Mouse (Mus musculus) layer of hippocampus, postnatal 25 days (tissue): ENCODE data around the gene Dnajb7. TPM values are rescaled to one million over a fixed set of nuclear protein-coding genes. Genes with fewer than 3 reads are reported as not detected.

Experiments
- DNase-seq, 2 experiments: peaks; one replicate each; pipeline ENCODE4 v3.0.0; 2022; ENCODE audit warnings: mixed read lengths in 2 of 2, low spot score in 1 of 2; ENCODE audit errors: extremely low spot score in 1 of 2
- total RNA-seq, 2 experiments: library from RNA; stranded (reverse); gene quantifications; 2 replicates each; pipeline ENCODE4 v1.2.3; 2021

Gene Dnajb7
- total RNA-seq, 2 experiments from 2014 or later, result not detected

DNA sequence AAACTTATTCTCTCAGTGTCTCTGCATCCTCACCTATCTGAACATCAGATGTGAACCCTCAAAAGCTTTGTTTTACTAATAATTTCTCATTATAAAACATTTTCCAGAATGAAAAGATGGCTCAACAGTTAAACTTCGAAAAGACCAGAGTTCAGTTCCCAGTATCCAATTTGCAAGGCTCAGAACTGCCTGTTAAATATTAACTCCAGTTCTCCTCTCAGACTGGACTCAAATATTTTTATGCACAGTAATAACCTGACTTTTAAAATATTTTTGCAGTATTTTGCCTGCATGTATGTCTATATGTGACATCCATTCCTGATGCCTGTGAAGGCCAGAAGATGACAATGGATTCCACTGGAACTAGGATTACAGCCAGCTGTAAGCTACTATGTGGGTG lies 39.5 kb downstream of the Dnajb7 start:
- DNase-seq, result no peak

DNA sequence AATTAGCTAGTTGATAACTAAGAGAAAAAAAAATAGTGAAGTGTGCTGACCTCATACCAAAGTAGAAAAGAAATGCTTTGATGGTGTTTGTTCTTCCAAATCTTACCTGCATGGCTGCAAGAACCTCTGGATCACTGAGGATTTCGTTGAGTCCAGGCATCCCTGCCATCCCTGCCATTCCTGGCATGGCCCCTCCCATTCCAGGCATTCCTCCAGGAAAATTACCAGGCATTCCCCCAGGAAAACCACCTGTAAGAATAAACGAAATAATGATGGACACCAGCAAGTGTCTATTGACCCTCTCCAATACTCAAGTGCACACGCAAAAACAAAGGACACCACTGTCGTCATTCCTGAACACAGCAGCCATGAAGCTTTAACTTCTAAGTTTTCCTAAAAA lies 41.9 kb downstream of the Dnajb7 start:
- no peak for DNase-seq

- DNase-seq, result no peak
Measured at GRCm38 (mm10) chr15:81365246-81365645, 42.9 kb downstream of the Dnajb7 start.

- no peak for DNase-seq
Measured at GRCm38 (mm10) chr15:81364271-81364670, 43.8 kb downstream of the Dnajb7 start.

DNA sequence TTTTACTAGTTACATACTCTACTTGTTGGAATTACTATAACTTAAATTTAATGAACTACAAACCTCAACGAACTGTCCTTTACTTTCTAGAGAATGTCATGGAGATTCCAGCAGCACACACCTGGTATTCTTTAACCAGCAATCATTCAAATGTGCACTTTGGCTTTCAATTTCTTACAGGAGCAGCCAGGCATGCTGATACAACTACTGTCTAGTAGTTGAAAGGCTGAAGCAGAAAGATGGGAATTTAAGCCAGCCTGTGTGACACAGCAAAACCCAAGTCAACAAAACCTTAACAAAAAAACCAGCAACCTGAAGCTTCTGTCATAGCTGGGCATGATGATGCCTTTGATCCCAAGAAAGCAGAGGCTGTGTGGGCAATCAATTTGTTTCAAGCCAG lies 45.6 kb downstream of the Dnajb7 start:
- DNase-seq, result no peak

- no peak for DNase-seq
Measured at GRCm38 (mm10) chr15:81361417-81362015, 46.6 kb downstream of the Dnajb7 start.

- no peak for DNase-seq
Measured at GRCm38 (mm10) chr15:81361022-81361404, 47.1 kb downstream of the Dnajb7 start.

- DNase-seq, result peak; percentile 79
Measured at GRCm38 (mm10) chr15:81360345-81361021, 47.6 kb downstream of the Dnajb7 start, which contains the start of gene Slc25a17. Slc25a17 (minus strand) TSS chr15:81360812.

- no peak for DNase-seq
Measured at GRCm38 (mm10) chr15:81359421-81359820, 48.7 kb downstream of the Dnajb7 start.

GRCm38 (mm10) chr15:81358943-81359342 lies 49.2 kb downstream of the Dnajb7 start:
- DNase-seq, result no peak

DNA sequence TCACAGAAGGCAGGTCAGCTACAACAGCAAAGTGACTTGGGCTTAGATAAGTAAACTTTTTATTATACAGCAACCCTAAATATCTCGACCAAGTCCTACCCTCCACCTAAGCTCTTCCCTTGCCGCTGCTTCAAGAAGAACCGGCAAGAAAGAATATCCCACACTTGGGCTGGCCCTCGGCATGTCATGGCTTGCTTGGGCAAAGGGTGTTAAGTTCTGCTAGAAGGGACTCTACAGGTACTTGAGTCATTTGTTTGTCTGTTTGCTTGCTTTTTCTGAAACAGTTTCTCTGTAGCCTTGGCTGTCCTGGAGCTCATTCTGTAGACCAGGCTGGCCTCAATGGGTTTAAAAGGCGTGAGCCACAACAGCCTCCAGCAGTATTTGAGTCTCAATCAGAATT lies 51.2 kb downstream of the Dnajb7 start:
- DNase-seq, result no peak

Other genes with a start within 250 kb of the Dnajb7 start
- gene Mrtfa, start 217.5 kb downstream of the Dnajb7 start, total RNA-seq, result 10 to 100 TPM; 89.6 to 94.5 TPM
- 10 to 100 TPM; 21.3 to 24.9 TPM for gene Mchr1, start 172.8 kb downstream of the Dnajb7 start, total RNA-seq
- gene Slc25a17, start 47.5 kb downstream of the Dnajb7 start, total RNA-seq, result 10 to 100 TPM; 42.4 to 44.8 TPM
- 100 to 1,000 TPM; 171 to 182 TPM for gene St13, start 8.2 kb downstream of the Dnajb7 start, total RNA-seq
- 10 to 100 TPM; 13.4 to 15.3 TPM for gene Xpnpep3, start 8.2 kb downstream of the Dnajb7 start, total RNA-seq
- 100 to 1,000 TPM; 124 to 153 TPM for gene Rbx1, start 58.0 kb upstream of the Dnajb7 start, total RNA-seq
- gene Ep300, start 177.1 kb upstream of the Dnajb7 start, total RNA-seq, result 10 to 100 TPM; 69.2 to 72.8 TPM